Mouse (Mus musculus) cerebellum, adult 11-12 months (tissue): ENCODE results near the gene Ryk.
"Not testable (repeated sequence)": the region's sequence is repeated elsewhere in the genome, so short reads cannot be mapped to it uniquely, and the experiment has no call there.

Experiments used
- DNase-seq: peaks from one replicate; pipeline ENCODE4 v3.0.0; 2022

Gene Ryk

GRCm38 (mm10) chr9:102907521-102908246 lies 73.0 kb downstream of the Ryk start:
- DNase-seq, result no peak

- no peak for DNase-seq
Observed at GRCm38 (mm10) chr9:102911526-102911925, 76.8 kb downstream of the Ryk start.

GRCm38 (mm10) chr9:102912516-102913035 lies 77.9 kb downstream of the Ryk start:
- DNase-seq, result no peak

GRCm38 (mm10) chr9:102913597-102913996 lies 78.9 kb downstream of the Ryk start:
- DNase-seq, result not testable (repeated sequence)

GRCm38 (mm10) chr9:102914583-102914982 lies 79.9 kb downstream of the Ryk start:
- DNase-seq, result no peak

- no peak for DNase-seq
Observed at GRCm38 (mm10) chr9:102915292-102915854, 80.7 kb downstream of the Ryk start.

GRCm38 (mm10) chr9:102916076-102916475 lies 81.4 kb downstream of the Ryk start:
- no peak for DNase-seq

GRCm38 (mm10) chr9:102917532-102918129 lies 82.9 kb downstream of the Ryk start:
- no peak for DNase-seq

- no peak for DNase-seq
Observed at GRCm38 (mm10) chr9:102919486-102919885, 84.8 kb downstream of the Ryk start.

- DNase-seq, result no peak
Observed at GRCm38 (mm10) chr9:102921791-102922190, 87.1 kb downstream of the Ryk start.

- no peak for DNase-seq
Observed at GRCm38 (mm10) chr9:102922866-102923434, 88.2 kb downstream of the Ryk start.

- DNase-seq, result no peak
Observed at GRCm38 (mm10) chr9:102923836-102924235, 89.1 kb downstream of the Ryk start.

- DNase-seq, result no peak
Observed at GRCm38 (mm10) chr9:102924627-102925316, 90.1 kb downstream of the Ryk start.

- DNase-seq, result no peak
Observed at GRCm38 (mm10) chr9:102926137-102926536, 91.4 kb downstream of the Ryk start.

GRCm38 (mm10) chr9:102929776-102930175 lies 95.1 kb downstream of the Ryk start:
- DNase-seq, result no peak

GRCm38 (mm10) chr9:102933925-102934721 lies 99.4 kb downstream of the Ryk start:
- DNase-seq, result no peak

- no peak for DNase-seq
Observed at GRCm38 (mm10) chr9:102942221-102942620, 107.5 kb downstream of the Ryk start.

GRCm38 (mm10) chr9:102944891-102945290 lies 110.2 kb downstream of the Ryk start:
- DNase-seq, result no peak

GRCm38 (mm10) chr9:102946469-102947015 lies 111.8 kb downstream of the Ryk start:
- DNase-seq, result no peak

GRCm38 (mm10) chr9:102948706-102949105 lies 114.0 kb downstream of the Ryk start:
- DNase-seq, result no peak

GRCm38 (mm10) chr9:102951091-102951994 lies 116.6 kb downstream of the Ryk start:
- no peak for DNase-seq
